Mouse (Mus musculus) adrenal gland, adult 18-20 months (tissue): ENCODE data around the gene D430041D05Rik. TPM values are rescaled to one million over a fixed set of nuclear protein-coding genes. Genes with fewer than 3 reads are reported as not detected.

ENCODE experiments used
- DNase-seq, 2 experiments: peaks; one replicate each; pipeline ENCODE4 v3.0.0; 2021 to 2022; ENCODE audit warnings: low spot score in 2 of 2
- microRNA-seq, 2 experiments: library from miRNA; unstranded; fragments of <30 nt; microRNA quantifications; one replicate each; pipeline ENCODE4 v1.2.0; 2021; ENCODE audit warnings: borderline number of aligned reads in 2 of 2
- total RNA-seq, 2 experiments: library from RNA; stranded (reverse); gene quantifications; 1 replicate in 1 of 2; 2 replicates in 1 of 2; pipeline ENCODE4 v1.2.3; 2021

D430041D05Rik gene
- total RNA-seq, 2 experiments from 2014 or later: 7.0 to 11.9 TPM

DNA sequence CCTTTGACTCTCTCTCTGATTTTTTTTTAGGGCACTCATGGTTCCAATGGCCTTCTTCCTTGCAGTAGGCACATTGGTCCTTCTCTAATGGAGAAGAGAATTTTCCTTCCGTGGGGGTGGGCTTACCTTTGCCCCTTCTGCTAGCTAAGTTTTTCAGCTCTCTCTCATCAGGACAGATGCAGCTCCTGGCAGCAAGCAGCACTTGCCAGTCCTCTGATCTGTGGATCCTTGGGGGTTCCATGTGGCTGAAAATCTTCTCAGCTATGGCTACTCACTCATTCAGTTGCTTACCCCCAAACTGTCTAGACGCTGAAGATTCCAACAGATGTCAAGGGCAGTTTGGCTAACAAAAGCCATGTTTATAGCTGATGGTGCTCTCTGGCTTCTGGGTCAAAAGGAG is 317.5 kb downstream of the D430041D05Rik start:
- DNase-seq: no peak

Small RNAs within 50 kb of the gene (microRNA-seq; reads per million reads assigned to microRNA genes)
- 0.47 to 1.2 reads per million in 2 experiments for gene Mir1902

Other genes starting within 250 kb of the D430041D05Rik start
- 100 to 1,000 TPM; 116 to 139 TPM for gene Hipk3, start 83.4 kb upstream of the D430041D05Rik start, total RNA-seq
- 10 to 100 TPM; 30.3 to 40.6 TPM for gene Cstf3, start 179.5 kb upstream of the D430041D05Rik start, total RNA-seq